Mouse (Mus musculus): ENCODE measurements at regions not wholly inside any gene's neighbourhood (a gene's known extent, or its start where the extent isn't known, plus 50 kb on each side); places are given as distances from the start of the nearest gene placed in this dataset.

DNA sequence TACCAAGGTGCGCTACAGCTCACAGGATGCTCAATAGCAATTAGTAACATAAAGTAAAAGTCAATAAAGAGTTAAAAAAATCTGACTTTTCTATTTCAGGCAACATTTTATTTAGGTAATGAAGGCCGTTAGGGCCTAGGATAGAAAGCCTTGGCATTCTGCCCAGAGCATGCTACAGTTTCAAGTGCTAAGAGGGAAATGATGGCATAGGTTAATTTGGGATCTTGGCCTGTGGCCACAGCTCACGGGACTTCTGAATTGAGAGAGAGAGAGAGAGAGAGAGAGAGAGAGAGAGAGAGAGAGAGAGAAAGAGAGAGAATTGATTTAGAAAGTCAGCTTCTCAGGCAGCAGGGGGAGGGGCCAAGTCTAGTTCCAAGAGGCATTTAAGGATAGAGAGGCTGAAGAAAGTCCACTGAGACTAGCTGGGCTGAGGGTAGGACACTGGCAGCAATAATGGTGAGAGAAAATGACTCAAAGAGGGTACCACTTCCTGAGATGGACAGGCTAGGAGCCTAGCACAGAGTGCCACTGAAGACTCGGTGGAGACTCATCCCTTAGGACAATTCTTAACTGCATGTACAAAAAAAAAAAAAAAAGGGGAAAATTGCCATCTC lies 52.6 kb upstream of the Klf14 start:
- DNase-seq (ENCODE audit: low spot score) (peak; percentile 37), ATAC-seq (replicated peaks; ENCODE audit: insufficient number of reproducible peaks, low FRiP score, low TSS enrichment, low read depth) (no peak)
- H3K4me1 ChIP-seq (ENCODE audit: control insufficient read depth, insufficient read depth, low read length): no peaks in the 10 kb centered on the region
- no peak overlapping the region for H3K9ac ChIP-seq (replicated peaks; ENCODE audit: low read length)
- no peaks in the 10 kb centered on the region for H3K9me3 ChIP-seq (replicated peaks; ENCODE audit: control insufficient read depth, low read length)
- H3K36me3 ChIP-seq (replicated peaks; ENCODE audit: control insufficient read depth, insufficient read depth, low read depth, low read length): no peaks in the 10 kb centered on the region
- H3K4me3 ChIP-seq (ENCODE audit: low read depth, low read length): no peak overlapping the region
- H3K4me2 ChIP-seq (ENCODE audit: low read depth, low read length): no peak overlapping the region
- no peaks in the 10 kb centered on the region for H3K27me3 ChIP-seq (ENCODE audit: control insufficient read depth, insufficient read depth, low read length)
- 52% methylated on average over 4 of the region's 4 CpGs for WGBS
- no peak overlapping the region for H3K27ac ChIP-seq (replicated peaks; ENCODE audit: low read depth, low read length)

DNA sequence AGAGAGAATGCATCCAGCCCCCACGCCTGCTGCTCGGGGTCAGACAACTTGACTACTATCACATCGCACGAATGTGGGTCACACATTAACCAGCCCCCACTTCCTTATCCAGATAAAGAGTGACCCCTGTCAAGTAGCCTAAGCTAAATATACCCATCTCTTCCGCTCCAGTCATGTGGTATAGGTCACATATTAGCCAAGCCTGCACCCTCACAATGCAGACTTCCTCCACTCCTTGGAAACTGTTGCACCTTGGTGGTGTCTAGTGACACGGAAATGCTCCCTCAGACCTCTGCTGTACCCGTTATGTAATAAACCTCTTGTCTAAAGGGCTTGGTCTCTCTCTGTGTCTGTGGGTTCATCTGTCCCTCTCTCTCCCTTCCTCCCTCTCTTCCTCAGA lies 57.7 kb upstream of the Klf14 start:
- Histone ChIP-seq H3K9me3 (replicated peaks; ENCODE audit: control insufficient read depth, low read length) (no peaks in the 10 kb centered on the region), H3K27me3 (ENCODE audit: control insufficient read depth, insufficient read depth, low read length) (no peaks in the 10 kb centered on the region), H3K36me3 (replicated peaks; ENCODE audit: control insufficient read depth, insufficient read depth, low read depth, low read length) (no peaks in the 10 kb centered on the region), H3K4me1 (ENCODE audit: control insufficient read depth, insufficient read depth, low read length) (no peaks in the 10 kb centered on the region), H3K4me2 (ENCODE audit: low read depth, low read length) (no peak overlapping the region), H3K4me3 (ENCODE audit: low read depth, low read length) (no peak overlapping the region), H3K9ac (replicated peaks; ENCODE audit: low read length) (no peak overlapping the region), H3K27ac (replicated peaks; ENCODE audit: low read depth, low read length) (no peak overlapping the region)
- no peak for DNase-seq (ENCODE audit: low spot score)
- WGBS: 82% methylated on average over 7 of the region's 7 CpGs
- no peak for ATAC-seq (replicated peaks; ENCODE audit: insufficient number of reproducible peaks, low FRiP score, low TSS enrichment, low read depth)

DNA sequence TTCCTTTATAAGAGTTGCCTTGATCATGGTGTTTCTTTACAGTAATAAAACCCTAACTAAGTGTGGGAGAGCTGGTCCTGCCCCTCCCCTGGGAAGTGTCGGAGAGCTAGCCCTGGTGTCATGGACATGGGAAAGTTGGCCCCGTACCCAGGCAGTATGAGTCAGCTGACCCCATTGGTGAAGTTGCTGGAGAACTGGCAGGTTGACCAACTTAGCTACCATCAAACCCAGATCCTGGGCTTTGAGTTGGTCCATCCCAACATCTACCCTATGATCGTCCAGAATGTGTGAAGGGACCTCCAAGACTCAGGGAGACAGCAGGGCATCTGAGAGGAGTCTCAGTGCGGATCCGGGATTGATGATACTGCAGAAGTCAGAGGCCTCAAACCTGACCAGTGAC lies 62.9 kb upstream of the Klf14 start:
- no peaks in the 10 kb centered on the region for H3K4me1 ChIP-seq (ENCODE audit: control insufficient read depth, insufficient read depth, low read length)
- ATAC-seq (replicated peaks; ENCODE audit: insufficient number of reproducible peaks, low FRiP score, low TSS enrichment, low read depth): no peak
- no peak overlapping the region for H3K4me2 ChIP-seq (ENCODE audit: low read depth, low read length)
- H3K9me3 ChIP-seq (replicated peaks; ENCODE audit: control insufficient read depth, low read length): no peaks in the 10 kb centered on the region
- 92% methylated on average over 5 of the region's 5 CpGs for WGBS
- no peaks in the 10 kb centered on the region for H3K27me3 ChIP-seq (ENCODE audit: control insufficient read depth, insufficient read depth, low read length)
- no peak for DNase-seq (ENCODE audit: low spot score)
- H3K9ac ChIP-seq (replicated peaks; ENCODE audit: low read length): no peak overlapping the region
- H3K36me3 ChIP-seq (replicated peaks; ENCODE audit: control insufficient read depth, insufficient read depth, low read depth, low read length): no peaks in the 10 kb centered on the region
- H3K4me3 ChIP-seq (ENCODE audit: low read depth, low read length): no peak overlapping the region
- no peak overlapping the region for H3K27ac ChIP-seq (replicated peaks; ENCODE audit: low read depth, low read length)

DNA sequence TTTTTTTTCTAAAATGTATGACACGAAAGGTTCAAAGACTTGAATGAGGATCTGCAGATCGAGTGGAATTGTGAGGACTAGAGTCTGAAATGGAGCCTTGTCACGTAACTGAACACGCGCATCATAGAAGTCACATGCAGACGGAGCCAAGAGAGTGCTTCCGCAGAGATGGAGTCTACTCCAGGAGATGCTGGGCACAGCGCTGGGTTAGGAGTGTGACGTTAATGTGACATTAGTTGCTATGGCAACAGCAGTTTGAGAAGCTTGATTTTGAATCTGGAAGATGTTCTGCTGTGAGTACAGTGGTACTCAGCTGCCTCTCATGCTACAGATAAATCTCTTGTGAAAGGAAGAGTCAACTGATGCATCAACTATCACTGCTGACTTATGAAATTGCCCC lies 70.9 kb upstream of the Klf14 start:
- Histone ChIP-seq H3K9ac (replicated peaks; ENCODE audit: low read length) (no peak overlapping the region), H3K36me3 (replicated peaks; ENCODE audit: control insufficient read depth, insufficient read depth, low read depth, low read length) (no peaks in the 10 kb centered on the region), H3K4me1 (ENCODE audit: control insufficient read depth, insufficient read depth, low read length) (no peaks in the 10 kb centered on the region), H3K9me3 (replicated peaks; ENCODE audit: control insufficient read depth, low read length) (no peaks in the 10 kb centered on the region), H3K27ac (replicated peaks; ENCODE audit: low read depth, low read length) (no peak overlapping the region), H3K4me2 (ENCODE audit: low read depth, low read length) (no peak overlapping the region), H3K4me3 (ENCODE audit: low read depth, low read length) (no peak overlapping the region), H3K27me3 (ENCODE audit: control insufficient read depth, insufficient read depth, low read length) (no peaks in the 10 kb centered on the region)
- DNase-seq (ENCODE audit: low spot score): no peak
- WGBS: 89% methylated on average over 9 of the region's 9 CpGs
- no peak for ATAC-seq (replicated peaks; ENCODE audit: insufficient number of reproducible peaks, low FRiP score, low TSS enrichment, low read depth)

DNA sequence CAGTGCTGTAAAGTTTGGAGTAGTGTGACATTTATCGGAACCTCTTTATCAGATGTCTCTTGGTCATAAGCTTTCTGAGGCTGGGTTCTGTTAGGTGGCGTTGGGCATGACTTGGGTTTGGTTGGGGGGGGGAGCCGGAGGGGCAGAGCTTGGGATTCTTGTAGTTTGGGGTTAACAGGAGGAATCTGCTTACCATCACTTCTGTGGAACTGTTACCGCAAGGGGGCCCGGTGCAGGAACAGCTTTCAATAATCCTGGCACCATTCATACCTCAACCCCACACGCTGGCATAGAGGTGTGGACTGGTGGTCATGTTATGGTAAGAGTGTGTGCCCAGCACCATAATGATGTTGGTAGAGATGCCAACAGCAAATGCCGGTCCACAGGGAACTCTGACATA lies 72.1 kb upstream of the Klf14 start:
- Histone ChIP-seq H3K4me3 (ENCODE audit: low read depth, low read length) (no peak overlapping the region), H3K4me1 (ENCODE audit: control insufficient read depth, insufficient read depth, low read length) (no peaks in the 10 kb centered on the region), H3K36me3 (replicated peaks; ENCODE audit: control insufficient read depth, insufficient read depth, low read depth, low read length) (no peaks in the 10 kb centered on the region), H3K9ac (replicated peaks; ENCODE audit: low read length) (no peak overlapping the region), H3K9me3 (replicated peaks; ENCODE audit: control insufficient read depth, low read length) (no peaks in the 10 kb centered on the region), H3K4me2 (ENCODE audit: low read depth, low read length) (no peak overlapping the region), H3K27me3 (ENCODE audit: control insufficient read depth, insufficient read depth, low read length) (no peaks in the 10 kb centered on the region), H3K27ac (replicated peaks; ENCODE audit: low read depth, low read length) (no peak overlapping the region)
- ATAC-seq (replicated peaks; ENCODE audit: insufficient number of reproducible peaks, low FRiP score, low TSS enrichment, low read depth) (no peak), DNase-seq (ENCODE audit: low spot score) (no peak)
- 81% methylated on average over 7 of the region's 7 CpGs for WGBS

GRCm38 (mm10) chr6:31032147-31032546 lies 73.3 kb upstream of the Klf14 start:
- no peak overlapping the region for H3K4me2 ChIP-seq (ENCODE audit: low read depth, low read length)
- no peak for ATAC-seq (replicated peaks; ENCODE audit: insufficient number of reproducible peaks, low FRiP score, low TSS enrichment, low read depth)

DNA sequence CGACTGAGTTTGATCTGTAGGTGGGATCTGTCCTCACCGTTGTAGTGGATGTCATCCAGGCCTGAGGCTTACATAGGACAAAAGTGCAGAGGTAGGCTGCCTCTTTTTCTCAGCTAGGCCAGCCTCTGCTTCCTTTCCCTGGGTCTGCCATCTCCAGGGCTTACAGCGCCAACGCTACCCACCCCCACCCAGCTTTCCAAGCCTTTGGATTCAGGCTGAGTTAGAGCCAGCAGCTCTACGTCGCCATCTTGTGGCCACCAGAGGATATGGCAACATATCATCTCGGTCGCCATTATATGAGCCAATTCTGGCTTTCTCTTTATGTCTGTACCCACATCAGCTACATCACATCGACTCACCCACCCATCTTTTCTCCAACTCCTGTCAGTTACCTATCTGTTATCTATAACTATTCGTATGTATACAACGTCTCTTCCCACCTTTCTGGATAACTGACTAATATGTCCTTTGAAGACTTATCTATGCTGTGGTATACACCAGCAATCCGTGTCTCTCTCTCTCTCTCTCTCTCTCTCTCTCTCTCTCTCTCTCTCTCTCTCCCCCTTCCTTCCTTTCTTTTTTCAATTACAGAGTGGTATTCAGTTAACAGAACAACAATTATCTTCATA lies 74.2 kb upstream of the Klf14 start:
- DNase-seq (ENCODE audit: low spot score) (peak; percentile 88), ATAC-seq (replicated peaks; ENCODE audit: insufficient number of reproducible peaks, low FRiP score, low TSS enrichment, low read depth) (no peak)
- Histone ChIP-seq H3K4me1 (ENCODE audit: control insufficient read depth, insufficient read depth, low read length) (no peaks in the 10 kb centered on the region), H3K27ac (replicated peaks; ENCODE audit: low read depth, low read length) (no peak overlapping the region), H3K36me3 (replicated peaks; ENCODE audit: control insufficient read depth, insufficient read depth, low read depth, low read length) (no peaks in the 10 kb centered on the region), H3K9ac (replicated peaks; ENCODE audit: low read length) (no peak overlapping the region), H3K9me3 (replicated peaks; ENCODE audit: control insufficient read depth, low read length) (no peaks in the 10 kb centered on the region), H3K4me3 (ENCODE audit: low read depth, low read length) (no peak overlapping the region), H3K4me2 (ENCODE audit: low read depth, low read length) (no peak overlapping the region), H3K27me3 (ENCODE audit: control insufficient read depth, insufficient read depth, low read length) (no peaks in the 10 kb centered on the region)
- WGBS: 12% methylated on average over 12 of the region's 12 CpGs

More at GRCm38 (mm10) chr6:31032147-31032546, 73.3 kb upstream of the Klf14 start:
- Histone ChIP-seq H3K4me3 (ENCODE audit: low read depth, low read length) (no peak overlapping the region), H3K27ac (replicated peaks; ENCODE audit: low read depth, low read length) (no peak overlapping the region), H3K9me3 (replicated peaks; ENCODE audit: control insufficient read depth, low read length) (no peaks in the 10 kb centered on the region), H3K36me3 (replicated peaks; ENCODE audit: control insufficient read depth, insufficient read depth, low read depth, low read length) (no peaks in the 10 kb centered on the region), H3K9ac (replicated peaks; ENCODE audit: low read length) (no peak overlapping the region), H3K4me1 (ENCODE audit: control insufficient read depth, insufficient read depth, low read length) (no peaks in the 10 kb centered on the region), H3K27me3 (ENCODE audit: control insufficient read depth, insufficient read depth, low read length) (no peaks in the 10 kb centered on the region)
- 75% methylated on average over 4 of the region's 4 CpGs for WGBS
- DNase-seq (ENCODE audit: low spot score): no peak

- Histone ChIP-seq H3K4me2 (ENCODE audit: low read depth, low read length) (no peak overlapping the region), H3K27ac (replicated peaks; ENCODE audit: low read depth, low read length) (no peak overlapping the region), H3K36me3 (replicated peaks; ENCODE audit: control insufficient read depth, insufficient read depth, low read depth, low read length) (no peaks in the 10 kb centered on the region), H3K27me3 (ENCODE audit: control insufficient read depth, insufficient read depth, low read length) (no peaks in the 10 kb centered on the region), H3K9me3 (replicated peaks; ENCODE audit: control insufficient read depth, low read length) (no peaks in the 10 kb centered on the region), H3K4me3 (ENCODE audit: low read depth, low read length) (no peak overlapping the region), H3K9ac (replicated peaks; ENCODE audit: low read length) (no peak overlapping the region), H3K4me1 (ENCODE audit: control insufficient read depth, insufficient read depth, low read length) (no peaks in the 10 kb centered on the region)
- DNase-seq (ENCODE audit: low spot score): no peak
- WGBS: 56% methylated on average over 10 of the region's 10 CpGs
- ATAC-seq (replicated peaks; ENCODE audit: insufficient number of reproducible peaks, low FRiP score, low TSS enrichment, low read depth): no peak
Observed at GRCm38 (mm10) chr6:31034796-31035195, 75.9 kb upstream of the Klf14 start.
